Mouse (Mus musculus): ENCODE measurements around the gene Ttc16.

Gene Ttc16

GRCm38 (mm10) chr2:32712934-32713817 lies 62.3 kb downstream of the Ttc16 start, which contains the start of gene Cdk9:
TSS of gene Cdk9 (minus strand) at chr2:32713076.
- DNase-seq, result peak; percentile 90

- DNase-seq, result peak; percentile 94
Observed at GRCm38 (mm10) chr2:32712586-32712933, 62.9 kb downstream of the Ttc16 start.

GRCm38 (mm10) chr2:32712108-32712551 lies 63.3 kb downstream of the Ttc16 start:
- DNase-seq, result peak; percentile 59

GRCm38 (mm10) chr2:32711301-32712056 lies 64.0 kb downstream of the Ttc16 start:
- DNase-seq, result no peak

- peak; percentile 56 for DNase-seq
Observed at GRCm38 (mm10) chr2:32710425-32710824, 65.0 kb downstream of the Ttc16 start.

GRCm38 (mm10) chr2:32709521-32710137 lies 65.8 kb downstream of the Ttc16 start:
- DNase-seq, result no peak

GRCm38 (mm10) chr2:32708643-32709042 lies 66.8 kb downstream of the Ttc16 start:
- peak; percentile 54 for DNase-seq
